Mouse (Mus musculus) E14TG2a.4 (cell line): ENCODE results near the gene Arhgap15.

Source experiments
- CTCF ChIP-seq: conservative IDR thresholded peaks from 2 replicates; pipeline ENCODE4 v1.5.1; 2014; ENCODE audit warnings: low read length
- POU5F1 ChIP-seq: IDR thresholded peaks from 2 replicates; pipeline ENCODE4 v1.6.1; 2014; ENCODE audit warnings: low read length, borderline replicate concordance

- TF ChIP-seq CTCF (no peak), POU5F1 (no peak)
Measured at GRCm38 (mm10) chr2:43772640-43773039, 24.0 kb downstream of the Arhgap15 start.
